Mouse (Mus musculus) lung, postnatal 0 days (tissue): ENCODE data around the gene Nfic.

ENCODE experiments used
- CTCF ChIP-seq: IDR thresholded peaks from 2 replicates; pipeline ENCODE4 v1.5.1; 2016; ENCODE audit warnings: antibody characterized with exemption, mild to moderate bottlenecking
- EP300 ChIP-seq: IDR thresholded peaks from 2 replicates; pipeline ENCODE4 v1.6.1; 2016; ENCODE audit warnings: antibody characterized with exemption, mild to moderate bottlenecking, control low read depth

- TF ChIP-seq CTCF (peak; percentile 100), EP300 (no peak)
These were observed 47.2 kb upstream of the Nfic start for GRCm38 (mm10) chr10:81502658-81503057.
